Mouse (Mus musculus): Measurements from ENCODE around the gene Klhl29.

DNA sequence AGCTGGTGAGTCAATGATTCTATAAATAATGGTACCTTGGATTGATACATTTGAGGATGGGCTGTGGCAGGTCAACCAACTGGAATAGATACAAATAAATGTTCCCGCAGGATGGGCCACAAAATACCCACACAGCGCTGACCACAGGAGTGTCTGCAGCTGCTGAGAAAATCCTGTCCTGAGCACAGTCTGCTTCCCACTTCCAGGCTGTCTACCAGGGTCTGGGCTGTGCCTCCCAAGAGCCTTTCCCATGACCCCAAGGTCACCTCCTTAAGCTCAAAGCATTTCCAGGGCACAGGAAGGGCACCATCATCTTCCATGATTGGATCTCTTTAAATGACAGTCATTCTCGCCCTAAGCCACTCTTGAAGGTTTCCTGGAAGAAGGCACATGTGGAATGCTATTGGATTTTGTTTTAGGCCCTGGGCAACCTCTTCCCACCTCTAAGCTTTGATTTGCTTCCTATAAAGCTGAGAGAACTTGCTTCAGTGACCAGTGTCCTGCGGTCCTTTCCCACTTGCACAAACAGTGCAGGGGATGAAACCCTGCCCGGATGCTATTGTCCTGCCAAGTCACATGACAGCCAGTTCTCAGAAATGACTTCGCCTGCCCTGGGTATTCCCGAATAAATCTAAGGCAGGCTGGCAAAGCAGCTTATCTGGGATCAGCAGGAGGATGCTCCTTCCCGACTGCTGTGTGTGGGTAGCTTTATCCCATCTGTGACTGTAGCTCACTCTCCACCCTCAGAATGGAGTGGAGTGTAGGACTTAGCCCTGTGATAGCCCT lies 38.4 kb downstream of the Klhl29 start:
- TF ChIP-seq EP300 (IDR thresholded peaks at IDR 0.05; ENCODE audit: low read depth in 1 of 2, low read length in 2 of 2) (no peak), ELF1 (IDR thresholded peaks at IDR 0.05; ENCODE audit: low read depth, low read length) (no peak), POLR2A (IDR thresholded peaks at IDR 0.05; ENCODE audit: control insufficient read depth in 1 of 2, insufficient read depth in 1 of 2, low read depth in 1 of 2, low read length in 2 of 2, poor library complexity in 1 of 2) (no peak), KAT2A (conservative IDR thresholded peaks at IDR 0.05; ENCODE audit: low read depth, low read length) (no peak), CTCF (IDR thresholded peaks at IDR 0.05 in 2 of 3, conservative IDR thresholded peaks at IDR 0.05 in 1 of 3; ENCODE audit: control insufficient read depth in 1 of 3, insufficient read depth in 1 of 3, low read depth in 2 of 3, low read length in 3 of 3, poor library complexity in 1 of 3, severe bottlenecking in 1 of 3) (no peak)
